Mouse (Mus musculus) ES-Bruce4 (cell line): ENCODE data around the gene Gm10031.

Experiments
- CTCF ChIP-seq: IDR thresholded peaks from one replicate; pipeline ENCODE4 v1.8.1; 2011; ENCODE audit warnings: low read depth, low read length
- EP300 ChIP-seq: IDR thresholded peaks from 2 replicates; pipeline ENCODE4 v1.6.1; 2011; ENCODE audit warnings: low read depth, low read length; ENCODE audit not compliant: insufficient read depth
- POLR2A ChIP-seq: IDR thresholded peaks from one replicate; pipeline ENCODE4 v1.8.1; 2011; ENCODE audit warnings: low read length; ENCODE audit not compliant: insufficient read depth

DNA sequence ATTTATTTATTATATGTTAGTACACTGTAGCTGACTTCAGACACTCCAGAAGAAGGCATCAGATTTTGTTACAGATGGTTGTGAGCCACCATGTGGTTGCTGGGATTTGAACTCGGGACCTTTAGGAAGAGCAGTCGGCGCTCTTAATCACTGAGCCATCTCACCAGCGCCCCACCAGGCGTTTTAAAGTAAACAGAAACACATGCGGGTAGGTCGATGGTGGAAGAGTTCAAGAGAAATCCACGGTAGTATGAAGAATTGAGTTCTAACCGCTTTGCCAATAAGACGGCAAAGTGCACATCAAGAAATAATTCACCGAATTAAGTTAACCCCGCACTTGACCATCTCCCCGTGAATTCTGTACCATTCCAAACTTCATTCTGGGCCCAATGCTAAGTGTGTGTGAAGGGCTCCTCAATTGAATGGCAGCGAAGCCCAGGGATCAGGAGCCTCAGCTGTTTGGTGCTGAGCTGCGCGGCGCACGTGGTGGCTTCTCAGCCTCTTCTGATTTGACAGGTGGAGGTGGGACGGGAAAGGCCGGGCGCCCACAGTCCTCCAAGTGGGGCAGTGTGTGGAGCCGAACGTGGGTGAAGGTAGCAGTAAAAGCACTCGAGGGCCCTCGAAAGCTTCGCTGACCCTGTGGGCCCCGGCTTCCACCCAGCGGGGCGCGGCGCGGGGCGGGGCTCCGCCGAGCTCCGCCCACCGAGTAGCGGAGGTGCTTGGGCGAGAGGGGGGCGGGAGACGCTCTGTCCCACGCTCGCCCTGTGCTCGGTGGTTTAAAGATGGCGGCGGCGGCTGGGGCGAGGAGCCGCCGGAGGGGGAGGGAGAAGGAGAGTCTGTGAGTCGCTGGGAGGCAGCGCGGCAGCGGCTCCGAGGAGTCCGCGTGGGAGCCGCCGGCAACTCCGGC, 34.5 kb downstream of the Gm10031 start, which contains the start of gene Abl2:
- TF ChIP-seq EP300 (no peak), CTCF (no peak), POLR2A (no peak)
